Mouse (Mus musculus): ENCODE results near the gene 2310022B05Rik. TPM values are rescaled to one million over a fixed set of nuclear protein-coding genes. Genes with fewer than 3 reads are reported as not detected.

The 2310022B05Rik gene
- total and polyA plus RNA-seq, 3 experiments = 6.2 to 27.0 TPM; not detected in 1

- no peak for DNase-seq (ENCODE audit: low read depth, low spot score)
These were observed 19.4 kb downstream of the 2310022B05Rik start for GRCm38 (mm10) chr8:124643540-124644339.

GRCm38 (mm10) chr8:124641599-124641998 lies 21.6 kb downstream of the 2310022B05Rik start:
- no peak for DNase-seq (ENCODE audit: low read depth, low spot score)
- Histone ChIP-seq H3K27ac (ENCODE audit: control insufficient read depth, low read depth, low read length) (no peak overlapping the region), H3K9ac (ENCODE audit: control insufficient read depth, low read depth, low read length, poor library complexity, severe bottlenecking) (no peak overlapping the region), H3K27me3 (ENCODE audit: control insufficient read depth in 1 of 2, insufficient read depth in 2 of 2, low read length in 2 of 2) (no peaks in the 10 kb centered on the region), H3K36me3 (ENCODE audit: control insufficient read depth in 1 of 2, insufficient read depth in 2 of 2, low read length in 2 of 2) (no peaks in the 10 kb centered on the region), H3K9me3 (replicated peaks; ENCODE audit: insufficient read depth, low read length) (no peaks in the 10 kb centered on the region), H3K4me3 (ENCODE audit: control insufficient read depth in 1 of 2, insufficient read depth in 1 of 2, low read depth in 2 of 2, low read length in 2 of 2) (no peak overlapping the region), H3K79me2 (ENCODE audit: control insufficient read depth, insufficient read depth, low read length, poor library complexity) (no peaks in the 10 kb centered on the region), H3K4me1 (ENCODE audit: control insufficient read depth in 1 of 2, insufficient read depth in 2 of 2, low read length in 2 of 2) (no peaks in the 10 kb centered on the region)
- no peak for TF ChIP-seq BHLHE40 (IDR thresholded peaks at IDR 0.05; ENCODE audit: borderline replicate concordance, low read depth, low read length)
- TF ChIP-seq POLR2AphosphoS2 (IDR thresholded peaks at IDR 0.05; ENCODE audit: low read length) = no peak
- TF ChIP-seq TBP (IDR thresholded peaks at IDR 0.05; ENCODE audit: low read depth, low read length) = no peak
- no peak for TF ChIP-seq HCFC1 (IDR thresholded peaks at IDR 0.05; ENCODE audit: low read depth, low read length)
- no peak for TF ChIP-seq JUND (IDR thresholded peaks at IDR 0.05; ENCODE audit: low read depth, low read length)
- no peak for TF ChIP-seq ZMIZ1 (IDR thresholded peaks at IDR 0.05; ENCODE audit: low read depth, low read length)
- TF ChIP-seq ZC3H11A (IDR thresholded peaks at IDR 0.05; ENCODE audit: low read depth, low read length) = no peak
- no peak for TF ChIP-seq POLR2AphosphoS5 (IDR thresholded peaks at IDR 0.05; ENCODE audit: borderline replicate concordance, low read depth, low read length)
- TF ChIP-seq TCF12 (IDR thresholded peaks at IDR 0.05; ENCODE audit: low read depth, low read length) = no peak
- no peak for TF ChIP-seq RAD21 (IDR thresholded peaks at IDR 0.05; ENCODE audit: low read depth, low read length)

More at GRCm38 (mm10) chr8:124643540-124644339, 19.4 kb downstream of the 2310022B05Rik start:
- TF ChIP-seq ZMIZ1 (IDR thresholded peaks at IDR 0.05; ENCODE audit: low read depth, low read length) (no peak), HCFC1 (IDR thresholded peaks at IDR 0.05; ENCODE audit: low read depth, low read length) (no peak), UBTF (IDR thresholded peaks at IDR 0.05; ENCODE audit: borderline replicate concordance, insufficient read depth, low read depth, low read length) (no peak), POLR2A (IDR thresholded peaks at IDR 0.05; ENCODE audit: control insufficient read depth in 1 of 2, insufficient read depth in 1 of 2, low read depth in 1 of 2, low read length in 2 of 2, poor library complexity in 1 of 2) (no peak), GABPA (IDR thresholded peaks at IDR 0.05; ENCODE audit: low read depth, low read length) (no peak), ZC3H11A (IDR thresholded peaks at IDR 0.05; ENCODE audit: low read depth, low read length) (no peak), TAL1 (IDR thresholded peaks at IDR 0.05; ENCODE audit: low read length) (no peak), USF1 (IDR thresholded peaks at IDR 0.05; ENCODE audit: low read depth, low read length) (no peak), KAT2A (conservative IDR thresholded peaks at IDR 0.05; ENCODE audit: low read depth, low read length) (no peak), NRF1 (IDR thresholded peaks at IDR 0.05; ENCODE audit: insufficient read depth, low read depth, low read length, poor library complexity, severe bottlenecking) (no peak)
- no peak overlapping the region for H3K27ac ChIP-seq (ENCODE audit: control insufficient read depth, low read depth, low read length)
- H3K9me3 ChIP-seq (replicated peaks; ENCODE audit: insufficient read depth, low read length) = no peaks in the 10 kb centered on the region
- no peak overlapping the region for H3K9ac ChIP-seq (ENCODE audit: control insufficient read depth, low read depth, low read length, poor library complexity, severe bottlenecking)
- H3K79me2 ChIP-seq (ENCODE audit: control insufficient read depth, insufficient read depth, low read length, poor library complexity) = no peaks in the 10 kb centered on the region
- no peaks in the 10 kb centered on the region for H3K4me1 ChIP-seq (ENCODE audit: control insufficient read depth in 1 of 2, insufficient read depth in 2 of 2, low read length in 2 of 2)
- no peak overlapping the region for H3K4me3 ChIP-seq (ENCODE audit: control insufficient read depth in 1 of 2, insufficient read depth in 1 of 2, low read depth in 2 of 2, low read length in 2 of 2)
- no peaks in the 10 kb centered on the region for H3K36me3 ChIP-seq (ENCODE audit: control insufficient read depth in 1 of 2, insufficient read depth in 2 of 2, low read length in 2 of 2)
- no peaks in the 10 kb centered on the region for H3K27me3 ChIP-seq (ENCODE audit: control insufficient read depth in 1 of 2, insufficient read depth in 2 of 2, low read length in 2 of 2)

All from MEL (cell line).